Mouse (Mus musculus): Measurements from ENCODE around the gene Ndufa8.

Gene Ndufa8

GRCm38 (mm10) chr2:36048748-36049566 lies at the start of gene Ndufa8, which contains the start of gene Morn5:
Gene Ndufa8, minus strand, starts transcription at chr2:36049406.
Gene Morn5, plus strand, starts transcription at chr2:36049458.
- peak; percentile 99 to 100 for DNase-seq (ENCODE audit: inconsistent age in 2 of 2, low spot score in 1 of 2)

GRCm38 (mm10) chr2:36098021-36098420 lies 48.8 kb upstream of the Ndufa8 start:
- no peak for DNase-seq (ENCODE audit: inconsistent age in 2 of 2, low spot score in 1 of 2)

GRCm38 (mm10) chr2:36097129-36097815 lies 48.1 kb upstream of the Ndufa8 start:
- no peak for DNase-seq (ENCODE audit: inconsistent age in 2 of 2, low spot score in 1 of 2)

GRCm38 (mm10) chr2:36093914-36094475 lies 44.8 kb upstream of the Ndufa8 start:
- DNase-seq (ENCODE audit: inconsistent age in 2 of 2, low spot score in 1 of 2), result no peak

- no peak for DNase-seq (ENCODE audit: inconsistent age in 2 of 2, low spot score in 1 of 2)
These were observed 44.1 kb upstream of the Ndufa8 start for GRCm38 (mm10) chr2:36093301-36093700.

GRCm38 (mm10) chr2:36092748-36093147 lies 43.5 kb upstream of the Ndufa8 start:
- DNase-seq (ENCODE audit: inconsistent age in 2 of 2, low spot score in 1 of 2), result no peak

GRCm38 (mm10) chr2:36090853-36091741 lies 41.9 kb upstream of the Ndufa8 start:
- DNase-seq (ENCODE audit: inconsistent age in 2 of 2, low spot score in 1 of 2), result peak; percentile 50 to 83

GRCm38 (mm10) chr2:36089190-36089589 lies 40.0 kb upstream of the Ndufa8 start:
- no peak for DNase-seq (ENCODE audit: inconsistent age in 2 of 2, low spot score in 1 of 2)

GRCm38 (mm10) chr2:36085041-36085440 lies 35.8 kb upstream of the Ndufa8 start:
- no peak for DNase-seq (ENCODE audit: inconsistent age in 2 of 2, low spot score in 1 of 2)

GRCm38 (mm10) chr2:36082802-36083580 lies 33.8 kb upstream of the Ndufa8 start:
- DNase-seq (ENCODE audit: inconsistent age in 2 of 2, low spot score in 1 of 2), result no peak

- no peak for DNase-seq (ENCODE audit: inconsistent age in 2 of 2, low spot score in 1 of 2)
These were observed 32.2 kb upstream of the Ndufa8 start for GRCm38 (mm10) chr2:36081446-36081845.

GRCm38 (mm10) chr2:36077160-36077761 lies 28.1 kb upstream of the Ndufa8 start:
- no peak for DNase-seq (ENCODE audit: inconsistent age in 2 of 2, low spot score in 1 of 2)

- DNase-seq (ENCODE audit: inconsistent age in 2 of 2, low spot score in 1 of 2), result no peak
These were observed 26.0 kb upstream of the Ndufa8 start for GRCm38 (mm10) chr2:36075210-36075609.

- peak in 1 of 2 experiments; percentile 46 for DNase-seq (ENCODE audit: inconsistent age in 2 of 2, low spot score in 1 of 2)
These were observed 24.6 kb upstream of the Ndufa8 start for GRCm38 (mm10) chr2:36073781-36074180.

GRCm38 (mm10) chr2:36071660-36072305 lies 22.6 kb upstream of the Ndufa8 start:
- DNase-seq (ENCODE audit: inconsistent age in 2 of 2, low spot score in 1 of 2), result no peak

- no peak for DNase-seq (ENCODE audit: inconsistent age in 2 of 2, low spot score in 1 of 2)
These were observed 17.9 kb upstream of the Ndufa8 start for GRCm38 (mm10) chr2:36067132-36067531.

GRCm38 (mm10) chr2:36061409-36061808 lies 12.2 kb upstream of the Ndufa8 start:
- DNase-seq (ENCODE audit: inconsistent age in 2 of 2, low spot score in 1 of 2), result no peak

GRCm38 (mm10) chr2:36056248-36056647 lies 7.0 kb upstream of the Ndufa8 start:
- no peak for DNase-seq (ENCODE audit: inconsistent age in 2 of 2, low spot score in 1 of 2)

GRCm38 (mm10) chr2:36053249-36053648 lies 4.0 kb upstream of the Ndufa8 start:
- DNase-seq (ENCODE audit: inconsistent age in 2 of 2, low spot score in 1 of 2), result no peak

Measured in adrenal gland, adult (tissue).